Mouse (Mus musculus) layer of hippocampus, postnatal 36 days (tissue): ENCODE data around the gene Insl6. TPM values are rescaled to one million over a fixed set of nuclear protein-coding genes. Genes with fewer than 3 reads are reported as not detected.

Source experiments
- DNase-seq, 2 experiments: peaks; one replicate each; pipeline ENCODE4 v3.0.0; 2022
- total RNA-seq, 2 experiments: library from RNA; stranded (reverse); gene quantifications; 2 replicates each; pipeline ENCODE4 v1.2.3; 2021

Insl6 gene
- total RNA-seq, 2 experiments from 2014 or later, result not detected

DNA sequence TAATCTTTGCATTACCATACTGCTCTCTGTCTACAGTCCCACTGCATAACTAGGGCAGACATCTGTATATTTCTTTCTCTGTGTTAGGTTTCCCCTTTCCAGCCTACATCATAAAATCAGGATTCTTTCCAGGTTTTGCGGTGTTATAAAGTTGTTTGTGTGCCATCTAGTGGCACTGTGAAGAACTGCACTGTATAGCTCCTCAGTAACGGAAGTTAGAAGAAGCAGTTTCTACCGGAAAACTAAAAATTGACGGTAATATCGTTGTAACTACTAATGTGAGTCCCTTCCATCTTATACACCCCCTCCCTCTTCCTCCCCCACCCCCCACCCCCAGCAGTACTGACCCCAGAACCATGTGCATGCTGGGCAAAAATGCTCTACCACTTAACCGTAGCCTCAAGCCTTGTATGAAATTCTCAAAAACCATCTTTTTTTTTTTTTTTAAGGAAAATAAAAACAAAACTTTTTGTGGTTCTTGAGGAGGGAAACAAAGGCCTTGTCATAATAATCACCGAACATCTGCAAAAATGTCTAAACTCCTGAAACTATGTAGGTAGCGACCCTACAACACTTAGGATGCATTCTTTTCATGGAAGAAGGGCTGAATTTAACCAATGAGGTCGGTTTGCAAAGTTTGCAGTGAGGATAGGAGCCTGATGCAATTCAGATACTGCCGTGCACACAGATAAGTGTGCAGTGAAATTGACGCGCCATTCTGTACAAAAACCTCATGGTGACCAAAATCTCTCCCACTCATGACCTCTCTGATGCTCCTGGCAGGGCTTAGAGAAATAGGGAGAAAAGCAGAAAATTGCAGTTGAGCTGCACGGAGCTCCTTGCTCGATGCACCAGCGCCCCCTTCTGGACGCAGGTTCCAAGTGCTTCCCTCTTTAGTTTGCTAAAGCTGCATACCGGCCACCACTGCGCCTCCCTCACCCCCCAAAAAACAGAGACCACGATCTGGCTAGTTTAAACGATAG, 30.0 kb upstream of the Insl6 start:
- peak; percentile 82 for DNase-seq

DNA sequence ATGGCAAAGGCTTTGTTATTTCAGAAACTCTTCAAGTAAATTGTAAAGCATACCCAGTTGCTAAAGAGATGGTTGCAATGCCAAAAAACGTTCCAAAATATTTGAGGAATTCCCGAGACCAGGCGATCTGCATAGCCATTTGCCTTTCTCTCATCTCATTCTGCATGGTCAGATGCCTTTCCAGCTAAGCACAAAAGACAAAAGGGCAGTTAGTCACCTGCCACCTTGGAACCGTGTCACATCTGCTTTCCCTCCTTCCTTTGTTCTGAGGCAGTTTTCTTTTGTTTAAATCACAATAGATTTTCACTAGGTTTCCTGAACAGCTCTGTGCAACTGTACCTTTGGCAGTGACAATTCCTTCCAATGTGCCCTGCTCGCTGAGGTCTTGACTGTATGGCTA, 25.8 kb upstream of the Insl6 start:
- no peak for DNase-seq

DNA sequence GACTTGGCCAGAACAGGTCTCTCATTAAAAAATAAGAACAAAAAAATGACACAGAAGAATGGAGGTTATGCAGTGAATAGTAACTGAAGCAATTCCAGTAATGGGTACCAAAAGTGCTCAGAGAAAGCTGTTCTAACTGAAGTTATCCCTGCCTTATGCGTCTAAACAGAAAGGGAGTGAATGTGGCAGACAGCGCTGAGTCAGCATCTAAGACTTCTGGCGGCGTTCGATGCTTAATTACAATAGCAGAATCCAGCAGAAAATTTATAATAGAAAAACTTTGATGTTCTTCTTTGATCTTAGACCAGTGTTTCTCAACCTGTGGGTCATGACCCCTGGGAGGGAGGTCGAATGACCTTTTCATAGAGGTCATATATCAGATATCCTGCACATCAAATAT, 20.5 kb upstream of the Insl6 start:
- no peak for DNase-seq

DNA sequence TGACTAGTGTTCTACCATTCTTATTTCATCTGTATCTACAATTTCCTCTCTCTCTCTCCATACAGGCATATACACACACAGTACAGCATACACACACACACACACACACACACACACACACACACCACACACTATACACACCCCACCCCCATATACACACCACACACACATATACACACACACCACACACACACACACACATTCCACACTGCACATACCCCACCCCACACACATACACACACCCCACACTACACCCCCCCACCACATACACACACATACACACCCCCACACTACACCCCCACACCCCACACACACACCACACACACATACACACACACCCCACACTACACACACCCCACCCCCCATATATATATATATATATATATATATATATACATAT, 19.7 kb upstream of the Insl6 start:
- DNase-seq, result no peak

DNA sequence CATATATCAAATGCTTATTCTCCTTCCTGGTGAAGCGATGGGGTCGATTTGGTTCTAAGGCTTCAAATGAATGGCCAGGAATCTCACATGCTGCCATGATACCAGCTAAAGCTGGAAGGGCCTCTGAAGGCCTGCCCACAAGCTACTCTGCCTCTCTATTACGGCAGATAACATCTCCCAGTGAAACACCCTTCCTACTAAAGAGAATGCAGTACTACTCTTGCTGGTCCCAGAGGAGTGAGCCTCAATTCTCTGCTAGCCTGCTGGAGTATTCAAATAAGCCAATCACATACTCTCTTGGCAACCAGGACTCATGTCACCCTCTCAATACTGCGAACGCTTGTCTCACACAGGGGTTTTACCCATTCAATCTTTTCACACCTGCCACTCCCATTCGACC, 17.1 kb upstream of the Insl6 start:
- DNase-seq, result no peak

DNA sequence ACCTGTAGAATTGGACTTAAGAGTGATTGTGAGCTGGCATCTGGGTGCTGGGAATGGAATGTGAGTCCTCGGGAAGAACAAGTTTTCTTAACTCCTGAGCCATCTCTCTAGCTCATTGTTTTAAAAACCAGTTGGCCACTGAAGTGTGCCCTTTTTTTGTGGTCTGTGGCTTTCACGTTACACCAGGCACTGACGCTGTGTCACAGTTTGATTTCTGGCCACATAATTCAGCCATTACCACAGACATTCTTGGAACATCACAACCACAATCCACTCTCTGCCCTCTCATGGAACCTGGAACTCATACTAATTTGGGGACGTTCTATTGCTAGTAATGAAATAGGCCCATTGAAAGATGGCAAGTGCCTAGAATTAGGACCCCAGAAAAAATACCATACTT, 15.9 kb upstream of the Insl6 start:
- no peak for DNase-seq

DNA sequence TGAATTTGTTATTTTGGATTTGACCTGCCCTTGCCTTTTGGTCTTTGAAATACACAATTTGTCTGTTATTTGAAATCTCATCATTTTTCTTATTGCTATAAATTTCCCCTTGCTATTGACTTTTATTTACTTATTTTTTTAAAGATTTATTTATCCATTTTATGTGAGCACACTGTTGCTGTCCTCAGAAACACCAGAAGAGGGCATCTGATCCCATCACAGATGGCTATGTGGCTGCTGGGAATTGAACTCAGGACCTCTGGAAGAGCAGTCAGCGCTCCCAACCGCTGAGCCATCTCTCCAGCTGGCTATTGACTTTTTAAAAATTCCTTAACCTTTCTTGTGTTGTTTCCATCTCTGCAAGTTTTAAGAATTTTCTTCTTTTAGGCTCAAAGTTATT, 11.5 kb upstream of the Insl6 start:
- DNase-seq, result no peak

DNA sequence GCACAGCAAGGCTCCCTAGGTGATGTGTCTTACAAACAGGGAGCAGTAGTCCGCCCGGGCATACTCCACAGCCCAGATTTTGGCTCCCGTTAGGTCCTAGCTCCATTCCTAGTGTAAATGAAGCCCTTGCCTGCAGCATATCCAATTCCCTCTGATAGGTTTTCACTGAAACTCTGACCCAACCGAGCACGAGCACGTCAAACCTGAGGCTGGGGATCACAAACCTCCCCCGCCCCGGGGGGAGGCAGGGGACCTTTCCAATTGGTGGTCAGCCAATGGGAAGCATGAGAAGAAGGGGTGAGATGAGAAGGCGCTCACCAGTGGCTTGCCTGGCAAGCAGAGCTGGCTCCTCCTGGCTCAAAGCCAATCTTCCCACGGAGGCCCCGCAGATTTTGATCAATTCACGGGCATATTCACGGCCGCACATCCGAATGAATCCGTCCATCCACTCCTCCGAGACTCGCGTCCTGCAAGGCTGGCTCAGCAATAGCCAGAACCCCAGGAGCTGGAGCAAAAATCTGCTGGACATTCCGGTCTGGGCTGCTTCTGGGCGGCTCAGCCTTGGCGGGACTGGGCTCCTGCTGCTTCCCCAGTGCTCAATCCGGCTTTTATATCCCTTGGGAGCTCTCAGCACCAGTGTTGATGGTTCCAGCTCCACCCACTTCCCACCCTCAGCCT, 9.1 kb upstream of the Insl6 start, which contains the start of gene Rln1:
Rln1 (minus strand) TSS at position 603 of the 678 bp plus-strand sequence.
- DNase-seq, result peak; percentile 21 to 23

DNA sequence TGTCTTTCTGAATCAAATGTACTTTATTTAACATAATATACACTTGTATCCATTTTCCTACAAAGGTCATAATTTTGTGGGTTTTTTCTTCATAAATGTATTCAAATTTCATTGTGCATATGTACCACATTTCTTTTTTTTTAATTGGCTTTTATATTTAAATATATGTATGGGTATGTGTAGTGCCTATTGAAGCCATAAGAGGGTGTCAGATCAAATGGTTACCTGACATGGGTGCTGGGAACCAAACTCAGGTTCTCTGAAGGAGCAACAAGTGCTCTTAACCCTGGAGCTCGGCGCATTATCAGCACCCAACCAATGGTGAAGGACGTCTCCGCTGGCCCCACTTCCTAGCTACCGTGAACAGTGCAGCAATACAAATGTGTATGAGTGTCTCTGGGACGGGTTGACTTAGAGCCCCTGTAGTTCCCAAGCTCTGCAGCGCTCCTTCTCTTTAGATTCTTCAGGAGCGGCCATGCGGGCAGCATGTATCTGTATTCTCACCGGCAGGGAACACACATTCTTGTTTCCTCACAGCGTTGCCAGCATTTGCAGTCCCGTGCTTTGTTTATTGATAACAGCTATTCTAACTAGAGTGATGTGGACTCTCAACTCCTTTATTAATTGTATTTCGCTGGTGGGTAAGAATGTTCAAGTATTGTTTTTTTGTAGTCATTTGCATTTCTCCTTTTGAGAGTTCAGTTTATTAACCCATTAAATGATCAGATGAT, 1.8 kb upstream of the Insl6 start:
- DNase-seq, result no peak

DNA sequence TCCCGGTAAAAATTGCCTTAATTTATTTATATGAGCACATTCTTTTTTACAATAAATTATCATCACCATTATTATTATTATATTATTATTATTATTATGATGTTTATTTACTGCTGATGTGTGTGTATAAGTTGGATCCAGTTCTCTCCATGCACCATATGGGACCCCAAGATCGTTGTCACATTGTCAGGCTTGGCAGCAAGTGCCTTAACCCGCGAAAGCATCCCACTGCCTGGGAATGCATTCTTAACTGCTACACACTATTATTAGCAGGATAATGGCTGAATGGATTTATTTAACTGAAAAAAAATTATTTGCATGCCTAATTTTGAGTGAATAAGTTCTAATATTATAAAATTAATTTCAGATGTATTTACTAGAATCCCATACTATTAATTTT, 1.2 kb upstream of the Insl6 start:
- DNase-seq, result no peak

DNA sequence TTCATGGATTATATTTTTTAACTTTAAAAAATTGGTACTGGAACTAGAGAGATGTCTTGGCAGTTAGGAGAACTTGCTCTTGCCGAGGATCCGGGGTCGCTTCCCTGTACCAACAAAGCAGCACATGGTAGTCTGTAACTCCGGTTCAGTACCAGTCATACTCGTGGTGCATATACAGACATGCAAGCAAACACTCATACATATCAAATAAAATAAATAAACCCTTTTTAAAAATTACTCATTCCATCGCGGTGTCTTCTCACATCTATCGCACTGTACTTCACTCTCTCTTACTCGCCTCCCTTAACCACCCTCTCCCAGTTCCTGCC, 660 bp upstream of the Insl6 start:
- DNase-seq, result no peak

DNA sequence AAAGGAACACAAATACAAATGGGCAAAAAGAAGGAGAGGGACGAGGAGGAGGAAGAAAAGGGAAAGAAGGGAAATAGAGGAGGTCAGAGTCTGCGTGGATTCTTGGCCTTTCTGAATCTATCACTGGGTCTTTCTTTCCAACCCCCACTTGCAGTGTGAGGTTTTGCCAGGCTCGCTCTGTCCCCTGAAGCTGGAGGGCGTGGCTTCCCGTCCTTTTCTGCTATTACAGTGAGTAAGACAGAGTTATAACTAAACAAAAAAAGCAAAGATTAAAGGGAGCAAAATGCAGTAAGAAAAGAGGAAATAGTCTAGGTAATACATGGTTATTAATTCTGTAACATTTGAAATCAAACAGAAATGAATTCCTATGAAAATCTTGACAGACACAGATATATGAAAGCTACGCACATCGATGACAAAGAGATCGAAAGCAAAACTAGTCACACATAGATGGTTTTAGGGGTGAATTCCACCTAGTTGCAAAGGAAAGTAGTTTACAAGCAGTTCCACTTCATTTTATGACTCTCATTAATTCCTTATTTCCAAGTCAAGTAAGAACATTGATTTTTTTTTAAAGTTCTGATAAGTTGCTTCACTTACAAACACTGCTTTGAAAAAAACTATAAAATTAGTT, 1.6 kb downstream of the Insl6 start:
- no peak for DNase-seq

DNA sequence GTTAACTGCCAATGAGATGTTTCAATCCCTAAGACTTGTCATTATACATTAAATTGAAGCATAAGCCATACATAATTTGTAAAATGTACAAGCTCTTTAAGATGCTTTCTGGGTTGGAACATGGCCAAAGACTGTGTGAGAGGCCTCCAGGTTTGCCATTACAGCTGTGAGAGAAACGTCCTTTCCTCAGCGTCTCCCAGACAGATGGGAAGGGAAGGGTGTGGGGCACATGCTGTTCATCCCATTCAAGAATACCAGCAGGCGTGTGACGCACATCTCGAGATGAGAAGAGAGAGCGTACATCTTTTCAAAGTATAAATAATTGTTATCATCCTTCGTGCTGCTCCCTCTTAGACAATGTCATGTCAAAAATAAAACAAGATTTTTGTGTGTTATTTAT, 12.5 kb downstream of the Insl6 start:
- DNase-seq, result no peak

DNA sequence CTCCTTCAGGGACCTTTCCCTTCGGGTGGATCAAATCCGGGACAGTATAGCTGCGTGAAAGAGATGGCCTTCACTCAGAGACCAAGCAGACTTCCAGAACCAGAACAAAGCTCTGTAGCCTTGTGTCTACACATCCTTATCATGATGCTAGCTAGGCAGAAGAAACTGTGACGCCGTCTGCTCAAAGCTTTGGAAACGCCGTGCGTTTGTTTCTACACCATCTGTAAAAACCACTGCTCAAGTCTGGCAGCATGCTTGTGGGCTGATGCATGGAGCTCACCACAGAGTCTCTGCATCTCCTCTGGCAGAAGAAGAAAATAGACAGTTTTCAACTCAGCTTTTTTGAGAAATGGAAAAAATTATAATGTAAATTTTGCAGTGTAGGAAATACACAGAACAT, 13.4 kb downstream of the Insl6 start:
- DNase-seq, result peak; percentile 39 to 43

DNA sequence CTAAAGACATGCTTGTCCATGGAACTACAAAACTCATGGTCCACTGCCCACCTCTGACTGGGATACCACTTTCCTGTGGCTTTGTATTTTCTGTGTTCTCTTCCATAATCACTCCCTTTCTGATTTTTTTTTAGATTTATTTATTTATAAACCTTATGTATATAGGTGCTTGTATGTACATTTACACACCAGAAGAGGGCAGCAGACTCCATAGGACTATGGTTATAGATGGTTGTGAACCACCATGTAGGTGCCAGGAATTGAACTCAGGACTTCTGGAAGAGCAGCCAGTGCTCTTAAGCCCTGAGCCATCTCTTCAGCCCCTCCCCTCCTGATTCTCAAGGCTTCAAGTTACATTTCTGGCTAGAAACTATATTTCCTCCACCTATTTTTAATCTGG, 16.3 kb downstream of the Insl6 start:
- DNase-seq, result no peak

DNA sequence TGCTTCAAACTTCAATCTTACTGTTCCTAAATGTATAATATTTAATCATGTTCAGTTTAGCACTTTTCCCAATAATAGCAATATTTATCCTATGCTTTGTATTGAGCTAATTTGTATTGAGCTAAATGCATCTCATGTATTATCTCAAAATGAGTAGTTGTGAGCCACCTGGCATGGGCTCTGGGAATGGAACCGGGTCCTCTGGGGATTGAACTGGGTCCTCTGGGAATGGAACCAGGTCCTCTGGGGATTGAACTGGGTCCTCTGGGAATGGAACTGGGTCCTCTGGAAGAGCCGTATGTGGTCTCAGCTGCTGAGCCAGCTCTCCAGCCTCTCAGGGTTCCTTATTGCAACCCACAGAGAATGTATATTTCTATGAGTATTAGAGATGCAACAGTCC, 23.0 kb downstream of the Insl6 start:
- DNase-seq, result no peak

DNA sequence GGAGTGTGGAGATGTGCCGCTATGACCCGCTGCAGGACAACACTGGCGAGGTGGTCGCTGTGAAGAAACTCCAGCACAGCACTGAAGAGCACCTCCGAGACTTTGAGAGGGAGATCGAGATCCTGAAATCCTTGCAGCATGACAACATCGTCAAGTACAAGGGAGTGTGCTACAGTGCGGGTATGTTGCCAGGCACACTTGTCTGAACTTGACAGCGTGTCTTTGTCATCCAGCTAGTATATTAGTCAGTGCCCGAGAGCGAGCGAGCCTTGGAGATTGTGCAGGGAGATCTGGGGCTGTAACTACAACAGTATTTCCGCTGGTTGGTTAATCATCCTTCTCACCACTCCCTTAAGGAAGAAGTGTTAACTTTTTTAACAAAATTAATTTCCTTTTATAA, 24.2 kb downstream of the Insl6 start:
- no peak for DNase-seq

DNA sequence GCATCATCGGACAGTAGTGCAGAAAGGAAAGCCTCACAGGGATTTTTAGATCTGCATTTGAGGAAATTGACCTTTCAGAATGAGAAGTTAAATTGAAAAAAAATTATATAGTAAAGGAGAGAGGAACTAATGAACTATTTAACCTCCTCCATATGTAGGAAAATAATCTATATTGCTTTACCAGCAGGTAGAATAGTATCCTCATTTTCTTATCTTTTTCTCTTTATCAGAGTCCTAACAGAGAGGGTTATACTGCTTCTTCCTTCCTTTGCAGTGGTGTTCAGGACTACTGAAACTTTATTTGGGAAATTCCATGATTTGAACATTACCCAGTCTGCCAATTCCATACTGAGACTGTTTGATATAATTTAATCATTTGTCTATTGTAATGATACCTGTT, 27.8 kb downstream of the Insl6 start:
- no peak for DNase-seq

DNA sequence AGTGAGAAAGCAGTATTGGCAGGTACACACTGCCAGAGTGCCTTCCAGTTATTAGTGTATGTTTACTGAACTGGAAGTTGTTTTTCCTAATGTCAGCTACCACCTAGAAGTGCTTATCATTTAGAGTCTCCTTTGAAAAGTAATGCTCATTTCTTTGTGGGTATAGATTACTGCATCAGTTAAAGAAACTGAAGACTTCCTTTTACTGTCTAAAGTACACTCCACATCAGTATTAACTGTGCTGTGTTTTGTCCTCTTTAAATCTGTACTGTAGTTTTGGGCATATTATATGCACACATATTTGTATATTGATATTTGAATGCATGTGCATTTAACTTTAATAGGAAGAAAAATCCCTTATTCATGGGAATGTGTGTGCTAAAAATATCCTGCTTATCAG, 29.0 kb downstream of the Insl6 start:
- DNase-seq, result no peak

DNA sequence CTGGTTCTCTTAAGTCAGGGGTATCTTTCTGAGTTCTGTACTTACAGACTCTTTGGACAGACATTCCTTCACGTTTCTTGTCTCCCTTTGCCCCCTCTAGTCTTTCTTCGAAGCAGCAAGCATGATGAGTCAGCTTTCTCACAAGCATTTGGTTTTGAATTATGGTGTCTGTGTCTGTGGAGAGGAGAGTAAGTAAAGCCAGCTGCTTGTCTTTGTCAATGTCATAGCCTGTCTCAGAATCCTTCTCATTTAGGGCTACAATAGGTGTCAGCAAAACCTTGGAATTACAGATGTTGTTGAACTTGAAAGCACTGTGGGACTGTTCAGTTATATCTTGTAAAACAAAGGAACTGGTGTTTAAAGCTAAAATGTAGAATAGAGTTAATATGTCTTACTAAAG, 30.4 kb downstream of the Insl6 start:
- no peak for DNase-seq

DNA sequence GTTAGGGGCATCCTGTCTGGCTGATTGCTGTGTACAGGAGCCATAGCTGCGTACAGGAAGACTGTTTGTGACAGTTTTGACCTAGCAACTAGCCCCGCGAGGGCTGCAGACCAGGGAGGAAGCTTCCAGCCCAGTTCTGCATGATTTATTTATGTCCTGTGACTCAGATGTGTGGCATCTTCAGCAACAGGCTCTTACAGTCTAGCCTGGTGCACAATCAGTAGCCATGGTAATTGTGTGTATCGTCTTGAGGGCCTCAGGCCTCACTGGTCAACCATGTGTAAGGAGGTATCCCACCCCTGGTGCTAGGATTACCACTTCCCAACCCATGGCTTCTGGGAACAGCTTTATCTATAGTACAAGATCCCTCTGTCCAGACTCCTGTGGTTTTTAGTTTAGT, 32.6 kb downstream of the Insl6 start:
- no peak for DNase-seq

DNA sequence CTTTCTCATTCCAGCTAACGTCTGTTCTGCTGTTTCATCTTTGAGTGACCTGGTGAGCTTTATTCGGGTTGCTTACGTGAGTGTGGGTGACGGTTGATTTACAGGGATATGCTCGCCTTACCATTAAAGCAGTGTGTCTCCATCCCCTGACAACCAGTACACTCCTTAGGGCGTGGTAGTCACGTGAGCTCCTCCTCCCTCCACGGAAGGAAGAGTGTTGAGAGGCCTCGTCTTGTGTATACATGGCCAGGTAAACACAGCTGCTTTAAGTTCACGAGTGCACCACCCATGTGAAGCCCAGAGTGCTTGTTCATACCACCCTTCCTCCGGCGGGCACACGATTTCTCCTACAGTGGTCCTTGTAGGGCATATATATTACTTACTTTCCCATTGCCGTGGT, 33.6 kb downstream of the Insl6 start:
- DNase-seq, result no peak

DNA sequence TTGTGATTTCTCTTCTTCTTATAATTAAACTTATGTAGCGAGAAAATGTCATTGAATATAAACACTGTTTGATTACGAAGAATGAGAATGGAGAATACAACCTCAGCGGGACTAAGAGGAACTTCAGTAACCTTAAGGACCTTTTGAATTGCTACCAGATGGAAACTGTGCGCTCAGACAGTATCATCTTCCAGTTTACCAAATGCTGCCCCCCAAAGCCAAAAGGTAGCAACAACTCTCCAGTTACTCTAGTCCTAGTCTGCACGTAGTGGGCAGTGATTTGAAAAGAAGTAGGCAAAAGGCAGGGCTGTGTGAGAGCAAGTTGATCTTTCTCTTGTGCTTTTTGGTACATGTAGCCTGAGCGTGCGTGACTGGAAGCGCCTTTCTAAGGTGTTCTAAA, 37.3 kb downstream of the Insl6 start:
- no peak for DNase-seq
